Mouse (Mus musculus) E14TG2a.4 (cell line): ENCODE measurements around the gene Fbxl2.

Experiments
- CTCF ChIP-seq: conservative IDR thresholded peaks from 2 replicates; pipeline ENCODE4 v1.5.1; 2014; ENCODE audit warnings: low read length
- NANOG ChIP-seq: IDR thresholded peaks from 2 replicates; pipeline ENCODE4 v1.6.1; 2014; ENCODE audit warnings: borderline replicate concordance, low read length, mixed read lengths

GRCm38 (mm10) chr9:114011203-114011602, 34.8 kb downstream of the Fbxl2 start:
- TF ChIP-seq CTCF (no peak), NANOG (no peak)
